Mouse (Mus musculus): ENCODE measurements around the gene Tmem223.

DNA sequence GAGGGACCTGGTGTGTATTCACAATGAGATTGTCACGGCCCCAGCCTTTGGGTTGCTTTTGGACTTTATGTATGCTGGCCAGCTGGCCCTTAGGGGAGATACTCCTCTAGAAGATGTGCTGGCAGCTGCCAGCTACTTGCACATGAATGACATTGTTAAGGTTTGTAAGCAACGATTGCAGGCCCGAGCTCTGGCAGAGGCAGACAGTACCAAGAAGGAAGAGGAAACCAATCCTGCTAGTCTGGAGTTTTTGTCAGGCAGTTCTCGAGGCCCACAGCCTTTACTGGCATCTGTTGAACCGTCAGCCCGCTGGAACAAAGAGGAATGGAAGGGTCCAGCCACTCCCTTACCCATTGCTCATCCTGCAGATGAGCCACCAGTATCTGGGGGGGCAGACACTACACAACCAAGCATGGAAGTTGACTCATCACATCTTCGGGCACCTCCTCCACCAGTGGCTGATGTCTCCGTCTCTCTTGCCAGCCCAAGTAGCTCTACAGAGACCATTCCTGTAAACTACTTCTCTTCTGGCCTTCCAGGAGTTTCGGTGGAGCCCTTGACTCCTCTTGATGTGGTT is 32.5 kb downstream of the Tmem223 start:
- TF ChIP-seq POLR2A (IDR thresholded peaks at IDR 0.05; ENCODE audit: borderline replicate concordance, control insufficient read depth, low read depth, low read length) (no peak), CTCF (IDR thresholded peaks at IDR 0.05; ENCODE audit: control insufficient read depth, insufficient read depth, low read length) (no peak)
